Mouse (Mus musculus): ENCODE data around the gene Ino80e.

Ino80e gene

DNA sequence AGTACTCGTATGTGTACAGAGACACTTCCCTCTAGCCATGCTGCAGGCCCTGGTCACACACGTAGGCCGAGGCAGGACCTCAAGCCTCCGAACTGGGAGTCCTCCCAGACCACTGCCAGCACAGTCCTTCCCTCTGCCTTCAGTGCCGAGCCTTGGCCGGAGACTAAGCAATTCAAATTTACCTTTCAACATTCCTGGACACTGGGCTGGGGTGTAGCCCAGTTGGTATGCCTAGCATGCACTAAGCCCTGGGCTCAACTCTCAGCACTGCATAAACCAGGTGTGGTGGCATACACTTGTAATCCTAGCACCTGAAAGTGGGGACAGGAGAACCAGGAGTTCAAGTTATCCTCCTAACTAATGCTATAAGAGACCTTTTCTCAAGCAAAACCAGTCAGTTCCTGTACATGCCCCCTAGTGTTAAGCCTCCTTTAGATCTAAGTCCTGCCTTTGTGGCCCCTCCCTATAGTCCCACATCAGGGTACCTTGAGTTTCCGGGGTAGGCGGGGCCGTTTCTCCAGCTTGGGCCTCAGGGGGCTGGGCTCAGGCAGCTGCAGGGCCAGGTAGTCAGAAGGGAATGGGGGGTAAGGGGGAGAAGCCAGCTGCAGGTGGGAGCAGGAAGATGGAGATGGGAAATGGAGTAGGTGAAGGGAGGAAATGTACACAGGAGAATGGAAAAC is 5.3 kb downstream of the Ino80e start:
- no peak for ATAC-seq (ENCODE audit: insufficient number of reproducible peaks, low FRiP score, low TSS enrichment)

GRCm38 (mm10) chr7:126855641-126856040 is 6.5 kb downstream of the Ino80e start:
- no peak for ATAC-seq (ENCODE audit: insufficient number of reproducible peaks, low FRiP score, low TSS enrichment)

DNA sequence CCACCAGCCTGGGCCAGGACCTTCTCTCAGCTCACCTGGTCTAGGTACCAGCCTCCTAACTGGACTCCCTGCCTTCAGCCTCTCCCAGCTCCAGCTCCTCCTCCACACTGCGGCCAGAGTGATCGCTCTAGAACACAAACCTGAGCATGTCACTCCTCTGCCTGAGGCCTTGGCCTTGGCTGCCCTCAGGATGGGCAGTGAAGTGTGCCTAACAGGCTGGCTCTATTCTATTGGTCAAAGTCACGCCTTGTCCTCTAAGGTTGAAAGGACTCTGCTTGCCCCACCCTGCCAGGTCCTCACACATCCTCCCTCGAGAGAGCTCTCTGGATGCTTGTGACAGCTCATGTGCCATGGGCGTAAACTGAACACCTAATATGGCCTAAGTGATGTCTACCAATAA is 8.7 kb downstream of the Ino80e start:
- ATAC-seq (ENCODE audit: insufficient number of reproducible peaks, low FRiP score, low TSS enrichment) = no peak

DNA sequence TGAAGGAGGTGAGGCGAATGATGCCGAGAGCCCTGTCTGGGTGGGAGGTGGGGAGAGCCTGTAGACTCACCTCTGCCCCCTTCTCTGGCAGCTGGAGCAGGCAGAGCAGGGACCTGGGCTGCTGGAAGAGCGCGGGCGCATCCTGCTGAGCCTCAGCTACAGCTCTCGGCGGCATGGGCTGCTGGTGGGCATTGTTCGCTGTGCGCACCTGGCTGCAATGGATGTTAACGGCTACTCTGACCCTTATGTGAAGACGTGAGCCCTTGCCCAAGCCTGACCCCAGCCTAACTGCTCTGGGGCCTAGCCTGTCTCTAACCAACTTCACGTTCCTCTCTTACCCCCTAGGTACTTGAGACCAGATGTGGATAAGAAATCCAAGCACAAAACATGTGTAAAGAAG is 11.0 kb downstream of the Ino80e start:
- ATAC-seq (ENCODE audit: insufficient number of reproducible peaks, low FRiP score, low TSS enrichment) = no peak

DNA sequence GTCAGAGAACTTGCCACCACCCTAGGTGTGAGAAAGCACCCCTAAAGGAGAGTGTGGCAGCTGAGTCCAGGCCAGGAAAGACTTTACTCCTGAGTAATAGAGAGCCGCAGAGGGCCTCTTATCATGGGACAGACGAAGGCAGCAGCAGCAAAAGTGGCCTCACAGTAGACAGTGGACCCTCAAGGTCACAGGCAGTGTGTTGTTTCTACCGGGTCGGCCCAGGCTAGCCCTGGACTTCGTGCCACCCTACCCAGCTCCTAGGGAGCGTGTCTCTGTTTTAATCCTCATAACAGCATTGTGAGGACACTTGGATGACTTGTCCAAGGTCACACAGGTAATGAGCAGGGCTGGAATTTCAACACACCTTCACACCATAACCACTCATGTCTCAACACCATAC is 12.0 kb downstream of the Ino80e start:
- ATAC-seq (ENCODE audit: insufficient number of reproducible peaks, low FRiP score, low TSS enrichment) = no peak

DNA sequence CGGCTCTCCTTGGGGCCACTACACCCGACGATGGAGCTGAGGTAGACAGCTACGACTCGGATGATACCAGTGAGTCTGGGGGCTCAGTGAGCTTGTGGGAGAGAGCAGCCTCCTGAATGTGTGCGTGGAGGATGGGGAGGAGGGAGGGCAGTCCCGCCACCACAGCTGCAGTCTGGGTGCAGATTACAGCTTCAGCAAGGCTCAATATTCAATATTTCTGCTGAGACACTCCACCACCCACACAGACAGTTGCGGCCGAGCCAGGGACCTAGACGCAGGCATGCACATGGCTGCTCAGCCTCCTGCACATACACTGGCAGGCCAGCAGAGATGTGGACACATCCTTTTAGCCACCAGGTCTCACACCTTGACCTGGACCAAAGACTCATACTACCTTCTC is 13.4 kb downstream of the Ino80e start:
- ATAC-seq (ENCODE audit: insufficient number of reproducible peaks, low FRiP score, low TSS enrichment) = no peak

GRCm38 (mm10) chr7:126847421-126848398 is 14.5 kb downstream of the Ino80e start:
- ATAC-seq (ENCODE audit: insufficient number of reproducible peaks, low FRiP score, low TSS enrichment) = no peak

- ATAC-seq (ENCODE audit: insufficient number of reproducible peaks, low FRiP score, low TSS enrichment) = no peak
These were observed 15.1 kb downstream of the Ino80e start, which contains the start of gene Doc2a for GRCm38 (mm10) chr7:126847116-126847420. Doc2a (plus strand) TSS chr7:126847416.

- ATAC-seq (ENCODE audit: insufficient number of reproducible peaks, low FRiP score, low TSS enrichment) = no peak
These were observed 16.7 kb downstream of the Ino80e start for GRCm38 (mm10) chr7:126845516-126845915.

GRCm38 (mm10) chr7:126843276-126843675 is 18.9 kb downstream of the Ino80e start:
- no peak for ATAC-seq (ENCODE audit: insufficient number of reproducible peaks, low FRiP score, low TSS enrichment)

GRCm38 (mm10) chr7:126833294-126833693 is 28.9 kb downstream of the Ino80e start:
- ATAC-seq (ENCODE audit: insufficient number of reproducible peaks, low FRiP score, low TSS enrichment) = no peak

DNA sequence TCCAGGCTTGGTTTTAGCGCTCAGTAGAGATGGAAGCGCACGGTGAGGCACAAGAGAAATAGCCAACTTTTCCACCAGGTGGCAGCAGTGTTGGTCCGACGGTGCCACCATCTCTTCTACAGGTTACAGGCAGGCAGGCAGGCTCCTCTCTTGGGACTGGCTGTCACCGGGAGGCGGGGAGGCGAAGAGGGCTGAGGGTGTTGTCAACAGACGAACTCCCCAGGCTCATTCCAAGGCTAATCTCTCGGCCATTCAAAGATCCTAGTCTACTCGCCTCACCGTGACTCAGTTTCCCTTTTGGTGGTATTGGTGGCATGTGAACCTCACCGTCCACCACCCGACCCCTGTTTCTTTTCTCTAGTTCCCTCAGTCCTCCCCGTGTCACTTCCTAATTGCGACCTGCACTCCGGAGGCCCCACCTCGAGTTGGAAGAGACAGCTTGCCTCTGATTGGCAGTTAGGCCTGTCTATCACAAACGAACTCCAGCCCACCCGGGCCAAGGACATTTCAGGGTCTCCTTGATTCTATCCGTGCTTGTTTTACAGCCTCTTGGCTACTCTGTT is 30.1 kb downstream of the Ino80e start:
- peak; percentile 79; the same call in 1 of the 2 replicates for ATAC-seq (ENCODE audit: insufficient number of reproducible peaks, low FRiP score, low TSS enrichment)

DNA sequence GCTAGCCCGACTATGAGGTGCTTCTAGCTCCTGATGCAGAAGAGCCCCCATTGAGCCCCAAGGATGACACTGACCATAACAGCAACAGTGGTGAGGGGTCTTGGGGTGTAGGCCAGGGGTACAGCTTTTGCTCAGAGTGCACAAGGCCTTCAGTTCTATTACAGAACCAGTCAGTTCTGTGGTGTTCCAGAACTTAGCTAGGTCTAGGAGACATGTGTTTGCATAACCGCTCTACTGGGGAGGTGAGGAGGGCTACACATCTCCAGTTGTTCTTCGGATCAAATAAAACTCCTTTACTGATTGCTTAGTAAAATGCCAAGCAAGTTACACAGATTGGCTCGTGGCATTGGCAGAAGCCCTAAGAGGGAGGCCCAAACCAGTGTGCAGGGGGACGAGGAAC is 30.6 kb downstream of the Ino80e start, which contains the start of gene 4930451I11Rik:
Gene 4930451I11Rik, minus strand, starts transcription at position 101 of the 400 bp plus-strand sequence.
- no peak for ATAC-seq (ENCODE audit: insufficient number of reproducible peaks, low FRiP score, low TSS enrichment)

GRCm38 (mm10) chr7:126825952-126826351 is 36.2 kb downstream of the Ino80e start:
- ATAC-seq (ENCODE audit: insufficient number of reproducible peaks, low FRiP score, low TSS enrichment) = no peak

GRCm38 (mm10) chr7:126825403-126825802 is 36.8 kb downstream of the Ino80e start:
- ATAC-seq (ENCODE audit: insufficient number of reproducible peaks, low FRiP score, low TSS enrichment) = no peak

GRCm38 (mm10) chr7:126823940-126824339 is 38.2 kb downstream of the Ino80e start:
- no peak for ATAC-seq (ENCODE audit: insufficient number of reproducible peaks, low FRiP score, low TSS enrichment)

- 0 out of 2 replicates have a peak, but pooled peaks have one; percentile 7 for ATAC-seq (ENCODE audit: insufficient number of reproducible peaks, low FRiP score, low TSS enrichment)
These were observed 38.9 kb downstream of the Ino80e start for GRCm38 (mm10) chr7:126823202-126823711.

- 0 out of 2 replicates have a peak, but pooled peaks have one; percentile 9 for ATAC-seq (ENCODE audit: insufficient number of reproducible peaks, low FRiP score, low TSS enrichment)
These were observed 39.4 kb downstream of the Ino80e start for GRCm38 (mm10) chr7:126822741-126823140.

GRCm38 (mm10) chr7:126821835-126822511 is 40.2 kb downstream of the Ino80e start:
- peak; percentile 62; the same call in 1 of the 2 replicates for ATAC-seq (ENCODE audit: insufficient number of reproducible peaks, low FRiP score, low TSS enrichment)

GRCm38 (mm10) chr7:126818818-126819217 is 43.4 kb downstream of the Ino80e start:
- ATAC-seq (ENCODE audit: insufficient number of reproducible peaks, low FRiP score, low TSS enrichment) = no peak
